Mouse (Mus musculus): ENCODE data around the gene Mien1. TPM values are rescaled to one million over a fixed set of nuclear protein-coding genes. Genes with fewer than 3 reads are reported as not detected.

Mien1 gene
- polyA plus RNA-seq, 1 experiment = 58.0 TPM

DNA sequence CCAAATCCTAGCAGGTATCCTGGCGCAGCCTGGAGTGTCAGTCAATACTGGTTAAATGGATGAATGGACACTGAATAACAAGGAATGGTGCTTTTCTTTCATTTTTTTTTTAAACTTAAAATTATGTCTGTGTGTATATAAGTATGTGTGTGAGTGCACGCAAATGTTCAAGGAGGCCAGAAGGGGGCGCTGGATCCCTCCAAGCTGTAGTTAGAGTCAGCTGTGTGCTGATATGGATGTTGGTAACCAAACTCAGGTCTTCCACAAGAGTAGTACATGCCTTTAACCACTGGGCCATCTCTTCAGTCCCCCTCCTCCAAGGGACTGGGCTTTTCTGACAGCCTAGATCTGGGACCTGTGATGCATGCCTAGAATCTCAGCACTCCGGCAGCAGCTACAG, 16.7 kb upstream of the Mien1 start:
- no peaks in the 10 kb centered on the region; the same call in 1 of the 2 replicates for H3K4me1 ChIP-seq (ENCODE audit: control insufficient read depth, insufficient read depth, low read length)
- DNase-seq = no peak
- 81% methylated on average over 4 of the region's 4 CpGs for WGBS
- H3K4me3 ChIP-seq (replicated peaks; ENCODE audit: extremely low read depth, low read depth, low read length) = no peak overlapping the region
- TF ChIP-seq CTCF (IDR thresholded peaks at IDR 0.05; ENCODE audit: insufficient read depth, low read length) (peak; percentile 12; the same call in 1 of the 2 replicates), POLR2A (IDR thresholded peaks at IDR 0.05; ENCODE audit: borderline replicate concordance, extremely low read depth, low read depth, low read length) (no peak)

DNA sequence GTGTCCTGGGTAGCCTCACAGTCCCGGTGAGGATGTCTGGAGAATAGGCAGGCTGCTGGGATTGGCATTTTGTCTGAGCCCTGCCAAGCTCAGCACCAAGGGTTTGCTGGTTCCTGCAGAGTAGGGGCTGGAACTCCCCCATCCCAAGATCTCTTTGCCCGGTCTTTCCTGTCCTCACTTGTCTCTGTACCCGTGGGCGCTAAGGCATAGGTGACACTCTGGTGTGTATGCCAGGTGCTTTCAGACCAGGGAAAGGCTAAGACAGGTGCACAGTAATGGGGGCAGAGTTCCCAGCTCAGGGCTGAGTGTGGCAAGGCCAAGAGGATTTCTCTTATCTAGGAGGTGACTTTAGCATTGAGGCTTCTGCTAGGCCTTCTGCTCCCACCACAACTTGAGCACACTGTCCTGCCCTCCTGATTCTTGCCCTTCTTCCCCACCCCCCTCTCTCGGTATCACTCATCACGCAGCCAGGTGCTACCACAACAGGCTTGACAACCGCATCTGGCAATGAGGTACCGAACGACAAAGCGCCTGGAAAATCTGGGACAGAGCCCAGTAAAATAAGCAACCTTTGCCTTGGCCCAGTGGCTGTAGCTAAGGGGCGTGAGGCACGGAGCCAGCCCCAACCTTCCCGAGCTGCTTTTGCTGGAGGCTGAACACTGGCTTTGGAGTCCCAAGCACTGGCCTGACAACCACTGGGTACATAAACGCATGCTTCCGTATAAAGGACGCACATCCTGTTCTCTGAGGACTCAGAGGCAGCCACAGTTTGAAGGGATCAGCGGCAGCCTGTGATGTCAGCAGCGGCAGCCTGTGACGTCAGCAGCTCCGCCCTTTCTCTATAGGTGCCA, 11.4 kb upstream of the Mien1 start:
- whole genome bisulfite sequencing = 49% methylated on average over 20 of the region's 20 CpGs
- no peak for DNase-seq
- Histone ChIP-seq H3K4me3 (replicated peaks; ENCODE audit: extremely low read depth, low read depth, low read length) (no peak overlapping the region), H3K4me1 (ENCODE audit: control insufficient read depth, insufficient read depth, low read length) (no peaks in the 10 kb centered on the region; the same call in 1 of the 2 replicates)
- TF ChIP-seq CTCF (IDR thresholded peaks at IDR 0.05; ENCODE audit: insufficient read depth, low read length) (no peak), POLR2A (IDR thresholded peaks at IDR 0.05; ENCODE audit: borderline replicate concordance, extremely low read depth, low read depth, low read length) (no peak)

DNA sequence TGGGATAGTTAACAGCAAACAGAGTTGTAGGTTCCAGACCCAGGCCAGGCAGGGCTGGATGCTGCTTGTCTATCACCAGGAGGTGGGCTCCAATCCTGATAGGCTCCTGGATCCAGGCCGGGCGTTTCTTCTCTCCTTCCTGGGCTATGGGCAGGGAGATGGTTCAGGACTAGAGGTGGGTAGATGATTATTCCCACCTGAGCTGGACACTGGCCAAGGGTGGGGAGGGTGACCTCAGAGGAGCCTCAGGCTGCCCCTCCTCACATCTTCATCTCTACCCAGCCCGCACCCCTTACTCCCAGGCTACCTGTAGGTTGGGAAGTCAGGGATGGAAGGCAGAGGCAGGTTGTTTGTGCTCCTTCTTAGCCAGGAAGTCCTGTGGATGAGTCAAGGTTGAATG, 10.6 kb upstream of the Mien1 start:
- 73% methylated on average over 3 of the region's 3 CpGs for WGBS
- Histone ChIP-seq H3K4me3 (replicated peaks; ENCODE audit: extremely low read depth, low read depth, low read length) (no peak overlapping the region), H3K4me1 (ENCODE audit: control insufficient read depth, insufficient read depth, low read length) (no peaks in the 10 kb centered on the region; the same call in 1 of the 2 replicates)
- TF ChIP-seq POLR2A (IDR thresholded peaks at IDR 0.05; ENCODE audit: borderline replicate concordance, extremely low read depth, low read depth, low read length) = no peak
- no peak for TF ChIP-seq CTCF (IDR thresholded peaks at IDR 0.05; ENCODE audit: insufficient read depth, low read length)
- no peak for DNase-seq

DNA sequence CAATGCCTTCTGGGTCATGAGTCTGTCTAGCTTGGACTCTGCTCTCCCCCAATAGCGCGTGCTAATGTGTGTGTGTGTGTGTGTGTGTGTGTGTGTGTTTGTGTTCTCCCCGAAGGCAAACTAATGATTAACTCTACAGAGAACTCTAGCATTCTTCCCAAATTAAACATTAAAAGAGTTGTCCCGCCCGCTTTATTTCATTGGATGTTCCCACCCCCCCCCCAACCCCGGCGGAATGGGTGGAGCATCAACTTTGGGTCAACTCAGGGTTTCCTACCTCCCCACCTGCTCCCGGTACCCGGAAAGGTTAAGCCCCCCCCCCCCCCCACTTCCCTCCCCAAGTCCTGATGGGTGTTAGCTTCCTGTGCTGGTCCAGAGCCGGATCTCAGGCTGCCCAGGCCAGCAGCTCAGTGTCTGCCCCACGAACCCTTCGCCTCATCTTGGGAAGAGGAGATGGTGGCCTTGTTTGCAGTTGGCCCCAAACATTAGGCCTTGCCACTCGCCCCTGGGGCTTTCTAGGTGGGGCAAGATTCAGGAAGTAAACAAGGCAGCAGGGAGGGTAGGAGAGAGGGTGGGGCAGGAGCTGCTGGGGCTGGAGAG, 9.5 kb upstream of the Mien1 start:
- TF ChIP-seq POLR2A (IDR thresholded peaks at IDR 0.05; ENCODE audit: borderline replicate concordance, extremely low read depth, low read depth, low read length) (no peak; the same call in 1 of the 2 replicates), CTCF (IDR thresholded peaks at IDR 0.05; ENCODE audit: insufficient read depth, low read length) (no peak)
- peak; percentile 49 for DNase-seq
- Histone ChIP-seq H3K4me1 (ENCODE audit: control insufficient read depth, insufficient read depth, low read length) (no peaks in the 10 kb centered on the region; the same call in 1 of the 2 replicates), H3K4me3 (replicated peaks; ENCODE audit: extremely low read depth, low read depth, low read length) (peak overlapping the region; percentile 72)
- 28% methylated on average over 13 of the region's 13 CpGs for WGBS

DNA sequence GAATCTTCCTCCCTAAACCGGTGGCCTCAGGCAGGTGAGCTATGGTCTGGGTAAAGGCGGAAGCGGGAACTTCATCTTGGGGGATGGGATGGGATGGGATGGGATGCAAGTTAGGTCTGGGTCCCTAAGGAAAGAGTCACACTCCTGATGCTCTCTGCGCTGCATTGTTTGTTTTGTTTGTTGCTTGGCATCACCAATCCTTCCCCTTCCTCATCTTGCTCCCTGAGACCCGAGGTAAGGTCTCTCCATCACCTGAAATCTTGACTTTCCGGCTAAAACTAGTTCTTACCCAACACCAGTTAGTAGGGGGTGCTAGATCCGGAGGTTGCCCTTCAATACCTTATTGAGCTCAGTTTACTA, 8.7 kb upstream of the Mien1 start:
- no peak for TF ChIP-seq CTCF (IDR thresholded peaks at IDR 0.05; ENCODE audit: insufficient read depth, low read length)
- no peak for TF ChIP-seq POLR2A (IDR thresholded peaks at IDR 0.05; ENCODE audit: borderline replicate concordance, extremely low read depth, low read depth, low read length)
- no peak for DNase-seq
- 26% methylated on average over 7 of the region's 7 CpGs for WGBS
- no peaks in the 10 kb centered on the region; the same call in 1 of the 2 replicates for H3K4me1 ChIP-seq (ENCODE audit: control insufficient read depth, insufficient read depth, low read length)
- peak overlapping the region; percentile 72 for H3K4me3 ChIP-seq (replicated peaks; ENCODE audit: extremely low read depth, low read depth, low read length)

DNA sequence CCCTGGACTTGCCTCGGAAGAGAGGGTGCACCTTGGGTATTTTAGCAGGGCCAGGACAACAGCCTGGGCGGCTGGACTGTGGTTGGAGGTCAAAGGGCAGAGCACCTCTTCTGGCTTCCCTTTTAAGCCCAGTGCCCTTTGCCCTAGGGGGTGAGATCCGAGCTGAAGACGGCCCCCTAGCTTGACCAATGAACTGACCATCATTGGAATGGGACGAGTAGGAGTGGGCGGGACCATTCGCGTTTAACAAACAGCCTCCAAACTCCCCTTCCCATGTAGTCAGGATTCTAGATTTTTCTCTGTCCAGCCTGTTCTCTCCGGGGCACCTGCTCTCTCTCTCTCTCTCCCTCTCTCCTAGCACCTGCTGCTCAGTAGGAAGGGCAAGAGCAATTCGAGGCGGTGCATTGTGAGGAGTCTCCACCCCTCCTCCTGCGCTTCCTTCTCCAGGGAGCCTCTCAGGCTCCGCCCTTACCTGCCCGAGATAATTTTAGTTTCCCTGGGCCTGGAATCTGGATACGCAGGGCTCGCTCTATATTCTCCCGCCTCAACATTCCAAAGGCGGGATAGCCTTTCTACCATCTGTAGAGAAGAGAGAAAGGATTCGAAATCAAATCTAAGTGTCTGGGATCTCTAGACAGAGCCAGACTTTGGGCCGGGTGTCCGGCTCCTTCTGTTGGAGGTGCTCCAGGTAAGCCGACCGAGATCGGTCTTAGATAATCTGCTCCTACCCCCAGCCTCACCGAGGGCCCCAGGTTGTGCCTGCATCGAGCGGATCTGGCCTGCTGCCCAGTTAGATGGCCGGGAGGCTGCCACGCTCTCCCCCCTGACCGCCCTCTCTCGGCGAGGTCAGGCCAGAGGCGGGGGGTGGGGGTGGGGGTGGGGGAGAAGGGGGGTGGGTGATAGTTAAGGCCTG, 8.0 kb upstream of the Mien1 start:
- Histone ChIP-seq H3K4me1 (ENCODE audit: control insufficient read depth, insufficient read depth, low read length) (no peaks in the 10 kb centered on the region; the same call in 1 of the 2 replicates), H3K4me3 (replicated peaks; ENCODE audit: extremely low read depth, low read depth, low read length) (peak overlapping the region; percentile 72)
- WGBS = 6% methylated on average over 32 of the region's 33 CpGs
- TF ChIP-seq POLR2A (IDR thresholded peaks at IDR 0.05; ENCODE audit: borderline replicate concordance, extremely low read depth, low read depth, low read length) (peak; percentile 62; the same call in 1 of the 2 replicates), CTCF (IDR thresholded peaks at IDR 0.05; ENCODE audit: insufficient read depth, low read length) (no peak)
- DNase-seq = peak; percentile 58

DNA sequence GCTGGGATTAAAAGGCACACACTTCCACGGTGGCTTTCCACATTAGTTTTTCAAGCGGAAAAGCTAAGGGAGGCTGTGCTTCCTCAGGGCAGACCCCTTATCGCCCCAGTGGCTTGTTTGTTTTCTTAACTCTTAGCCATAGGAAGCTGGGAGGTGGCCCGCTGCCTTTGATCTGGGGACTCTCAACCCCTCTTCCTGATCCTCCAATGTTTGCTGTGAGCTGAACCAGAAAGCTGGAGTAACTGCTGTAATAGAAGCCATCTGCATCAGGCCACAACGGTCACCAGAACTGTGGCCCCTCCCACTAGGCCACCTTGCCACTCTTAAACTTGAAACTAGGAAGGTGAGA, 7.4 kb upstream of the Mien1 start, which contains the start of gene Grb7:
Grb7 (plus strand) TSS at position 182 of the 349 bp plus-strand sequence.
- no peak for DNase-seq
- TF ChIP-seq POLR2A (IDR thresholded peaks at IDR 0.05; ENCODE audit: borderline replicate concordance, extremely low read depth, low read depth, low read length) (no peak), CTCF (IDR thresholded peaks at IDR 0.05; ENCODE audit: insufficient read depth, low read length) (no peak)
- H3K4me3 ChIP-seq (replicated peaks; ENCODE audit: extremely low read depth, low read depth, low read length) = peak within 1 kb of the TSS; percentile 72
- no peaks in the 10 kb centered on the region; the same call in 1 of the 2 replicates for H3K4me1 ChIP-seq (ENCODE audit: control insufficient read depth, insufficient read depth, low read length)
- WGBS = 14% methylated on average over 5 of the region's 5 CpGs

DNA sequence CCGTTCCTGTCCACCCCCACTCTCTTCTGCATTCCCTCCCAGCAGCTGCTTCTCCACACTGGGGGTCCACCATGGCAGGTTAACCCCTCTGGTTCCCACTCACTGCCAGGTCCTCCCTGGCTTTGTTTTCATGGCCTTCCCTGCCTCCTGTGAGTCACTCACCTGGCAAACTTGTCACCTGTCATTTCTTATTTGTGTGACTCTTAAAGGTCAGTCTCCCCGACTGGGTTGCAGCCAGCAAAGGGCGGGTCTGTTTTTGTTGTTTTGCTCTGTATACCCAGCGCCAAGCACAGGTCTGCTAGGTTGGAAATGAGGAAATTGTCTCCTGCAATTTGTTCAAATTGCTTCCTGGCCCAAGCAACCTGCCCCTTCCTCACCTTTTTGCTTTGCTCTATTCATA, 6.9 kb upstream of the Mien1 start:
- Histone ChIP-seq H3K4me1 (ENCODE audit: control insufficient read depth, insufficient read depth, low read length) (no peaks in the 10 kb centered on the region; the same call in 1 of the 2 replicates), H3K4me3 (replicated peaks; ENCODE audit: extremely low read depth, low read depth, low read length) (no peak overlapping the region)
- TF ChIP-seq CTCF (IDR thresholded peaks at IDR 0.05; ENCODE audit: insufficient read depth, low read length) (no peak), POLR2A (IDR thresholded peaks at IDR 0.05; ENCODE audit: borderline replicate concordance, extremely low read depth, low read depth, low read length) (no peak)
- no peak for DNase-seq
- WGBS = 41% methylated on average over 4 of the region's 4 CpGs

DNA sequence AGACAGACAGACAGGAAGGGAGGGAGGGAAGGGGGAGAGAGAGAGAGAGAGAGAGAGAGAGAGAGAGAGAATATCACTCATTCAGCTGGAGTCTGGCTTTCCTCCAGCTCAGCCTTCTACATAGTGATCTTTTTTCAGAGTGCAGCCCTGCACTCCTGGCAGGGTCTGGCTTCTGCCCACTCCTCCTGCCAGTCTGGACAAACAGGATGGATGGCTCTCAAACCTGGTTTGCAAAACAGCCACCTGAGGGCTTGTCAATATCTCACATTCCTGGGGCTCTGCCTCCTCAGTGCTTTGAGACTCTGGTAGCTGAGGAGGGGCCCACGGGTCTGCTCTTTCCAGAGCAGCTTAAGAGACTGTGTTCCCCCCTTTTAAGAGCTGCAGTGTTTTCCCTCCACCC, 6.4 kb upstream of the Mien1 start:
- TF ChIP-seq CTCF (IDR thresholded peaks at IDR 0.05; ENCODE audit: insufficient read depth, low read length) (no peak), POLR2A (IDR thresholded peaks at IDR 0.05; ENCODE audit: borderline replicate concordance, extremely low read depth, low read depth, low read length) (no peak)
- Histone ChIP-seq H3K4me3 (replicated peaks; ENCODE audit: extremely low read depth, low read depth, low read length) (no peak overlapping the region), H3K4me1 (ENCODE audit: control insufficient read depth, insufficient read depth, low read length) (no peaks in the 10 kb centered on the region; the same call in 1 of the 2 replicates)
- peak; percentile 32 for DNase-seq
- 25% methylated on average over 1 of the region's 1 CpGs for WGBS

All from lung, adult 2 months (tissue).